Mouse (Mus musculus) stomach, embryonic 16.5 days (tissue): ENCODE data around the gene Sms. TPM values are rescaled to one million over a fixed set of nuclear protein-coding genes. Genes with fewer than 3 reads are reported as not detected.

Source experiments
- ATAC-seq: fragments of 200-750 bp; cut with Nextera tagmentation; 2 replicates; pipeline ENCODE4 v1.8.0; 2017; ENCODE audit warnings: moderate number of reproducible peaks, moderate TSS enrichment; ENCODE audit not compliant: insufficient read depth, low FRiP score
- H3K27ac ChIP-seq: fragments of 300-500 bp; sonication (generic); 2 replicates; pipeline ENCODE4 v1.5.1; 2014; ENCODE audit warnings: low read length
- H3K27me3 ChIP-seq: fragments of 300-500 bp; sonication (generic); 2 replicates; pipeline ENCODE4 v1.6.1; 2014; ENCODE audit warnings: low read length, control low read depth, mixed read lengths; ENCODE audit not compliant: control insufficient read depth, insufficient read depth
- H3K36me3 ChIP-seq: fragments of 300-500 bp; sonication (generic); 2 replicates; pipeline ENCODE4 v1.6.1; 2014; ENCODE audit warnings: low read length; ENCODE audit not compliant: control insufficient read depth, insufficient read depth
- H3K4me1 ChIP-seq: fragments of 300-500 bp; sonication (generic); 2 replicates; pipeline ENCODE4 v1.6.1; 2014; ENCODE audit warnings: low read length, control low read depth, mixed read lengths; ENCODE audit not compliant: control insufficient read depth, insufficient read depth
- H3K4me2 ChIP-seq: fragments of 300-500 bp; sonication (generic); 2 replicates; pipeline ENCODE4 v1.6.1; 2014; ENCODE audit warnings: low read depth, low read length, mixed read lengths
- H3K4me3 ChIP-seq: fragments of 300-500 bp; sonication (generic); replicated peaks from 2 replicates; pipeline ENCODE4 v1.5.1; 2014; ENCODE audit warnings: mild to moderate bottlenecking, low read length
- H3K9ac ChIP-seq: fragments of 300-500 bp; sonication (generic); 2 replicates; pipeline ENCODE4 v1.6.1; 2014; ENCODE audit warnings: low read length
- H3K9me3 ChIP-seq: fragments of 300-500 bp; sonication (generic); replicated peaks from 2 replicates; pipeline ENCODE4 v1.6.1; 2016; ENCODE audit warnings: low read length, control low read depth; ENCODE audit not compliant: control insufficient read depth
- WGBS: fragments of 180-500 bp; shearing (Covaris S2); extraction: QIAGEN DNeasy Blood & Tissue Kit; methylation state at CpG from one replicate; pipeline ENCODE4 v1.1.7; 2014; 5-methylcytosine and 5-hydroxymethylcytosine counted together
- polyA plus RNA-seq: library from polyadenylated mRNA; unstranded; fragments of >200 nt; fragmentation: Nextera tagmentation; extraction: Ambion mirVana; gene quantifications from 2 replicates; pipeline ENCODE4 v1.2.1, GENCODE M21; 2015

Gene Sms
- polyA plus RNA-seq: 34.0 and 34.9 TPM in 2 replicates

GRCm38 (mm10) chrX:157491944-157492726 is at the start of gene Sms:
TSS of gene Sms (minus strand) at chrX:157492287.
- H3K4me3 ChIP-seq: peak within 1 kb of the TSS; percentile 63
- H3K4me1 ChIP-seq: no peaks in the 10 kb centered on the region
- no peaks in the 10 kb centered on the region for H3K27me3 ChIP-seq
- peak within 1 kb of the TSS; percentile 78 for H3K9ac ChIP-seq
- no peaks in the 10 kb centered on the region for H3K36me3 ChIP-seq
- peak within 1 kb of the TSS; percentile 62 for H3K4me2 ChIP-seq
- no peaks in the 10 kb centered on the region for H3K9me3 ChIP-seq
- H3K27ac ChIP-seq: peak within 1 kb of the TSS; percentile 60
- WGBS: 12% methylated on average over 33 of the region's 45 CpGs
- ATAC-seq: peak; percentile 96

- 65% methylated on average over 5 of the region's 5 CpGs for WGBS
- Histone ChIP-seq H3K4me2 (no peak overlapping the region), H3K4me3 (no peak overlapping the region), H3K36me3 (no peaks in the 10 kb centered on the region), H3K4me1 (no peaks in the 10 kb centered on the region), H3K9me3 (no peaks in the 10 kb centered on the region), H3K9ac (no peak overlapping the region), H3K27me3 (no peaks in the 10 kb centered on the region), H3K27ac (no peak overlapping the region)
- no peak for ATAC-seq
These were observed 14.3 kb upstream of the Sms start for GRCm38 (mm10) chrX:157506400-157506799.

- no peak overlapping the region for H3K9ac ChIP-seq
- 43% methylated on average over 1 of the region's 1 CpGs for WGBS
- no peaks in the 10 kb centered on the region for H3K9me3 ChIP-seq
- H3K4me1 ChIP-seq: no peaks in the 10 kb centered on the region
- no peak overlapping the region for H3K27ac ChIP-seq
- H3K36me3 ChIP-seq: no peaks in the 10 kb centered on the region
- no peak overlapping the region for H3K4me2 ChIP-seq
- no peak overlapping the region for H3K4me3 ChIP-seq
- no peaks in the 10 kb centered on the region for H3K27me3 ChIP-seq
- ATAC-seq: no peak
These were observed 12.4 kb upstream of the Sms start for GRCm38 (mm10) chrX:157504506-157504905.

- H3K27ac ChIP-seq: no peak overlapping the region
- H3K36me3 ChIP-seq: no peaks in the 10 kb centered on the region
- 67% methylated on average over 2 of the region's 2 CpGs for WGBS
- H3K9me3 ChIP-seq: no peaks in the 10 kb centered on the region
- no peaks in the 10 kb centered on the region for H3K4me1 ChIP-seq
- H3K27me3 ChIP-seq: no peaks in the 10 kb centered on the region
- H3K9ac ChIP-seq: no peak overlapping the region
- H3K4me2 ChIP-seq: no peak overlapping the region
- no peak overlapping the region for H3K4me3 ChIP-seq
- ATAC-seq: no peak
These were observed 9.8 kb upstream of the Sms start for GRCm38 (mm10) chrX:157501871-157502270.

- no peak for ATAC-seq
- Histone ChIP-seq H3K4me3 (no peak overlapping the region), H3K36me3 (no peaks in the 10 kb centered on the region), H3K27me3 (no peaks in the 10 kb centered on the region), H3K4me2 (no peak overlapping the region), H3K4me1 (no peaks in the 10 kb centered on the region), H3K9me3 (no peaks in the 10 kb centered on the region), H3K9ac (no peak overlapping the region), H3K27ac (no peak overlapping the region)
- WGBS: 68% methylated on average over 8 of the region's 8 CpGs
These were observed 7.9 kb upstream of the Sms start for GRCm38 (mm10) chrX:157500004-157500403.

- H3K4me1 ChIP-seq: no peaks in the 10 kb centered on the region
- WGBS: 89% methylated on average over 4 of the region's 4 CpGs
- H3K4me3 ChIP-seq: no peak overlapping the region
- H3K4me2 ChIP-seq: no peak overlapping the region
- no peaks in the 10 kb centered on the region for H3K27me3 ChIP-seq
- H3K27ac ChIP-seq: no peak overlapping the region
- H3K36me3 ChIP-seq: no peaks in the 10 kb centered on the region
- ATAC-seq: no peak
- H3K9ac ChIP-seq: no peak overlapping the region
- H3K9me3 ChIP-seq: no peaks in the 10 kb centered on the region
These were observed 1.1 kb upstream of the Sms start for GRCm38 (mm10) chrX:157493159-157493558.

GRCm38 (mm10) chrX:157491145-157491935 is 747 bp downstream of the Sms start:
- WGBS: 14% methylated on average over 74 of the region's 104 CpGs
- ATAC-seq: peak; percentile 49
- peak overlapping the region; percentile 63 for H3K4me3 ChIP-seq
- H3K9me3 ChIP-seq: no peaks in the 10 kb centered on the region
- peak overlapping the region; percentile 78 for H3K9ac ChIP-seq
- H3K4me1 ChIP-seq: no peaks in the 10 kb centered on the region
- H3K4me2 ChIP-seq: peak overlapping the region; percentile 62
- H3K27ac ChIP-seq: peak overlapping the region; percentile 60
- no peaks in the 10 kb centered on the region for H3K36me3 ChIP-seq
- no peaks in the 10 kb centered on the region for H3K27me3 ChIP-seq

GRCm38 (mm10) chrX:157490769-157491144 is 1.3 kb downstream of the Sms start:
- Histone ChIP-seq H3K36me3 (no peaks in the 10 kb centered on the region), H3K4me2 (peak overlapping the region; percentile 62), H3K4me3 (peak overlapping the region; percentile 63), H3K4me1 (no peaks in the 10 kb centered on the region), H3K9ac (peak overlapping the region; percentile 78), H3K27me3 (no peaks in the 10 kb centered on the region), H3K27ac (peak overlapping the region; percentile 60; the same call in 1 of the 2 replicates), H3K9me3 (no peaks in the 10 kb centered on the region)
- 22% methylated on average over 12 of the region's 12 CpGs for WGBS
- no peak for ATAC-seq
